Mouse (Mus musculus) layer of hippocampus, adult 11-12 months (tissue): ENCODE data around the gene Rspry1.
A peak's percentile ranks its signal among the peaks of the same experiment; 100 is the strongest.

Experiments used
- DNase-seq: peaks from one replicate; pipeline ENCODE4 v3.0.0; 2022; ENCODE audit warnings: low spot score

Rspry1 gene

DNA sequence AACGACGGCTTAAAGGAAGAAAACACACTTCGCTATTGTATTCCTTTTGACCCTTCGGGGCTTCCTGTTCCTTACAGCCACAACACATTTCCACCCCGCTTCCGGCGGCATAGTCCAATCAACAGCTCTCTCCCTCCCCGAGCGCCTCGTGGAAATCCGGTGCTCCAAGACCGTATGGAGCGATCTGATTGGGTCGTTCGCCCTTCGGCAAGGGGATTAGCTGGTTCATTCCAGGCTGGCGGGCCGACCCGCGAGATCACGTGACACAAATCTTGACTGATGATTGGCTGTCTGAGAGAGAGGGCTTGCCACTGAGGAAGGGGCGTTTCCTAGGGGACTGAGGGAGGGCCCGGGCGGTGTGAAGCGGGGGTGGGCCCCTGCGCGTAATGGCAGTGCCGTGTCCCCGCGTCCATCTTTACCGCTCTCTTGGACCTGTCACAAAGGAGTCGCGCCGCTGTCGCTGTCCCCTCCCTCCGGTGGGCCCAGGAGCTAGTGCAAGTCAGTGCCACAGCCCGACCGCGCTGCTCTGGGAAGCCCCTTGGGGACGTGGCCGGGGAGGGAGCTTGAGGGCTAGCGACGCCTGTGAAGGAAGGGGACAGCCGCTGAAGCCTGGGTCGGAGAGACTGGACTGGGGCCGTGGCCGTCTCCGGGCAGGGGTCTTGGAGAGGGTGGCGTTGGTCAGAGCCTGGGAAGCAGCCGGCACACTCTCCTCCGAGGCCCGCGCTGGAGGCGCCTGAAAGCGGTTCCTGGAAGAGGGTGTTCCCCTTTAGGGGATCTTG is at the start of gene Rspry1, which contains the start of gene Fam192a:
Gene Rspry1 (plus strand): TSS at position 331 of the 779 bp plus-strand sequence.
Gene Fam192a (minus strand): TSS at position 391 of the 779 bp plus-strand sequence.
- DNase-seq = peak; percentile 100

GRCm38 (mm10) chr8:94552696-94553095 is 49.0 kb upstream of the Rspry1 start:
- DNase-seq = no peak

DNA sequence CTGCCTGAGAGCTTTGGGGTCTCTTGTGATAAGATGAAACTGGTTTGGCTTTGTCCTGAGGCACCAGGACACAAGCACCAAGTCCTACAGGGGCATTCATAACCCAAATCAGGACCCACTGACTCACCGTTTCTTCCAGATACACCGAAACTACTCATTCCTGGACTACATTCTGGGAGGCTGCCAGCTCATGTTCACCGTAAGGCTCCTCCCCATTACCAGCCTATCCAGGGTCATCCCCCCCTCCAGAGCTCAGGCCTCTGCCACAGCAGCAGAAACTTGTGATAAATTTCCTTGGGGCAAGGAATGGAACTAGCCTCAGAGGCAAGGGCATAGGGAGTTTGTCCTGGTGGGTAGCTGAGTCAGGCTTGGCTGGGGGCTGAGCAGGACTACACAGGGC is 44.5 kb upstream of the Rspry1 start:
- DNase-seq = no peak

DNA sequence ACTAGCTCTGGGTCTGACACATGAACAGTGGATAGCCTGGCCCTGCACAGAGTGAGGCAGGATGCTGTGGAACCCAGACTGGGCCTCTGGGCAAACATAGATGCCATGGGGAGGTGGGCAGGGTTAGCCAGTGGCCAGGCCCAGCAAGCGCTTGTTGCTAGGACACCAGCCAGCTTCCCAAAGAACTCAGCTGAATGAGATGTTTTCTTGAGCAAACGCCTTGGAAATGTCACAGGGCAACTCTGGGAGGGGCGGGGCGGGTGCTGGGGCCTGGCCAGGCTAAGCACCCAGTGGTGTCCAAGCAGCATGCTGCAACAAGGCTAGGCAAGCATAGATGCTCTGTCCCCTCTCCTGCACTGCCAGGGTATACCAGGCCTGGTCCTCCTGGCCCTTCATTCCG is 40.5 kb upstream of the Rspry1 start:
- peak; percentile 37 for DNase-seq

GRCm38 (mm10) chr8:94564421-94564820 is 37.3 kb upstream of the Rspry1 start:
- DNase-seq = no peak

DNA sequence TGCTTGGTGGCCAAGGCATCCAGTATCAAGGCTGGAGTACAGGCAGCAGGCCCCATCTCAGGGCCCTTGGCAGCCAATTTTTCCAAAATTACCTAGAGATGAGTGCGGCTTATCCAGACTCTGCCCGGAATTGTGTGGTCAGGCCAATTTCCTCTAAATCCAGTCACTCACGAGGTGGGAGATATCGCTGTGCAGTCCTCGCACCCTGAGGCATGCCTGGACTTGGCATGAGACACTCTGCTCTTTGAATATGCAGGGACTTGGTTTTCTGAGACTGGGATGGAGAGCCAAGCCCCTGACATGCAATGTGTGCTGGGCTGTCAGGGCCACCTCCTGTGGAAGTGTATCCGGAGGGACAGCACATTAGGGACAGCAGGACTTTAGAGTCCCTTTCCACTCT is 35.7 kb upstream of the Rspry1 start:
- DNase-seq = no peak

DNA sequence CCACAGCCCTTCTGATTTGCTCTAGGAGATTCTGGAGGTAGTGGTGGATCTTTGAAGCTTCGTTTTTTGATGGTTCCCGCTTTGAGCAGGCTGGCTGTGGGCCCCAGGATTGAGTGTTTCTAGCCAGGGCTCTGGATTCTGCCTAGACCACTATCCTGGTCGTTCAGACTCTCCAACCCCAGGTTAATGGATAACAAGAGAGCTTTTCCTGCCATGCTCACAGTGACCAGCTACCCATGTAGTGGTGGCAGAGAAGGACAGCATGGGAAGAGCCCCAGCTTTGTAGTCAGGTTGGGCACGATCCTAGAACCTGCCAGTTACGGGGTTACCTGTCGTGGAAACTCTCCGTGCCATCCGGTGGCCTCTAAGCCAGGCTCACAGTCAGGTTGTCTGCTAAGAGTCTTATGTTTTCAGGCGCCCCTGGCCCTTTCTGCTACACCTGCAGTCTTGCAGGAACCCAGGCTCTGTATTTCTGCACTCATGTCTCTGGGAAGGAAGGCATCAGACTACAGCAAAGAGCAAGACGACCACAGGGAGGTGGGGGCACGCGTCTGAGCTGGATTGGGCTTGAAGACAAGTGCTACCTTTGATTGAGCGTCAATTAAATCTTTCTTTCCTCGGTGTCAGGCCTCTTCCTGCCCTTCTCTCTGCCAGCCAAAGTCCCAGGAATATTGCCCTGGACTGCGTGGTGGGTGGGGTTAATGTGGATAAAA is 35.1 kb upstream of the Rspry1 start:
- no peak for DNase-seq

DNA sequence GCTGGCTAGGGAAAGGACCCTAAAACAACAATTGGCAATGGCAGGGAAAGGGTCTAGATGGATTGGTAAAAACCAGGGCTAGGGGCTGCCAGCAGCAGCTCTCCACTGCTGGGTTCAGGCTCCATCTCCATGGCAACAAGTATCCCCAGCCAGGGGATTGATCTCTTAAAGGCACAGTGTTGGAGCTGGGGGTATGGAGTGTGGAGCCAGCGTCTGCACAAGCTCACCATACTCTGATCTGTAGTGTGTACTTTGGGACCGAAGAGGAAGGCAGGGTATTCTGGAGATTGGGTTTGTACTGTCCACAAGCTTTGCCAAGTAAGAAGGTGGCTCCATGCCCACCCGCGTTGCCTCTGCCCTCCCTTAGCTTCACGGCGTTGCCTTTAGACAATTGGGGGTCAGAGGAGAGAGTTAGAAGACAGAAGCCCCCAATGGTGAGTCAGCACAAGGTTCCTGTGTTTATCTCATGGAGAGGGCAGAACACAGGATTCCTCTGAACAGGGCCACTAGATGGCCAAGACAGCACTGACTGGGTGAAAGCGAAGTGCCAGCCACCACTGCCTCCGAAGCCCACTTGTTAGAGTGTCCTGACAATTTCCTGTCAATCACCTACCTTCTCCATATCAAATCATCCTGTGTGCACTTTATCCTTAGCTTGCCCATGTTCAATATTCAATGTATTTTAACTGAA is 34.4 kb upstream of the Rspry1 start:
- DNase-seq = no peak

GRCm38 (mm10) chr8:94568098-94568497 is 33.6 kb upstream of the Rspry1 start:
- DNase-seq = no peak

GRCm38 (mm10) chr8:94569419-94569818 is 32.3 kb upstream of the Rspry1 start:
- no peak for DNase-seq

DNA sequence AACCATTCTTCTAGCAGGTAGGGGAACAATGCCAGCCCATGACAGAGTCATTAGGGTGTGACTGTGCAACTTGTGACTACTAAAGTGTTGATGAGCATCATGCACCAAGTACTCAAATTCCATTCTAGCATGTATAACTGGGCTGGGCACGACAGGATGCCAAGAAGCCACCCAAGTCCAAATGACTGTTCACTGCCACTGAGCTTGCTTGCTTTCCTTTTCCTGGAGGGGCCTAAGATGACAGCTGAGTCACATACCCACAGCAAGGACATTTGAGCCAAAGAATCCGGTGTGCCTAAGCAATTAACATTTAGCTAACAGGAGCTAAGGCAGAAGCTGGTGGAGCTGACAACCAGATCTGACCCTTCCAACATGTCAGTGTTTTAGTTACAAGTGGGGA is 29.8 kb upstream of the Rspry1 start:
- no peak for DNase-seq

- DNase-seq = peak; percentile 82
Observed at GRCm38 (mm10) chr8:94574159-94574907, 27.4 kb upstream of the Rspry1 start.

- no peak for DNase-seq
Observed at GRCm38 (mm10) chr8:94575148-94575547, 26.6 kb upstream of the Rspry1 start.

- no peak for DNase-seq
Observed at GRCm38 (mm10) chr8:94581820-94582483, 19.8 kb upstream of the Rspry1 start.

DNA sequence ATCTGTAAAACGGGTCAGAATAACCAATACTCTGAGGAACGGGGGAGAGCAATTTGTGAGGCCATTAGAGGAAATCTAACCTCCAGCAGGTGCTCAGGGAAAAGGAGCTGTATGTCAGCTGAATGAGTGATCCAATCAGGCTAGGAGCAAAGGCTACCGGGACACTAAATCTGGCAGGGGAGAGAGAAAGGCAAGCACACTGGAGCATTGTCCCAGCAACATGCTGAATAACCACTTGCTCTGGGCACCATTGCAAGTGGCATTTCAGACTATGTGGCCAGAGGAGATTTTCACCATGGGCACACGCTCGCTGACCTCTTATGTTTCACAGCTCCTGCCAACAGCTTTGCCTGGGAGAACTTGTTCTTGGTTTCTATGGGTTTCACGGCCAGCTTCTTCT is 19.2 kb upstream of the Rspry1 start:
- no peak for DNase-seq

DNA sequence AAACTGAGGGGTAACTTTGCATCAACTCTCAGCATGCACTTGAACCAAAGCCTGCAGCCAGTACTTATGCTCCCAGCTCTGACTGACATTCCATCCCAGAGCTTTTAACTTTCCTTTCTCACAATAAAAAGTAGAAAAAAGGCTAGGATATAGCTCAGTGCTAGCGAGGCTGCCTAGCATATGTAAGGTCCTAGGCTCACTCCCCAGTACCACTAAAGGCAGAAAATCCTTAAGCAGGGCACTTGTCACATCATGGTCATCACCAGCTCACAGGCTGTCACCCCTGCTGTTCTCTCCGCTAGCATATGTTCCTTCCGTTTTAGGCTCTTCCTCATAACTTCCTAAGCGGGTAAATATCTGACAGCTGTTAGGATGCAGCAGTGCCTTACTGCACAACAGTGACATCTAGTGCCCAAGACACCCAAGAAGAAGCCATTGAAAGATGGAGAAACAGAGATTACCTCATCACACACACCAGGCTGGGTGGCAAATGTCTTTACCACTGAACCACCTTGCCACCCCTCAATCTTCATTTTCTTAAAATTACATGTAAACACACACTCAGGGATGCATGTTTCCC is 17.4 kb upstream of the Rspry1 start:
- DNase-seq = peak; percentile 69

DNA sequence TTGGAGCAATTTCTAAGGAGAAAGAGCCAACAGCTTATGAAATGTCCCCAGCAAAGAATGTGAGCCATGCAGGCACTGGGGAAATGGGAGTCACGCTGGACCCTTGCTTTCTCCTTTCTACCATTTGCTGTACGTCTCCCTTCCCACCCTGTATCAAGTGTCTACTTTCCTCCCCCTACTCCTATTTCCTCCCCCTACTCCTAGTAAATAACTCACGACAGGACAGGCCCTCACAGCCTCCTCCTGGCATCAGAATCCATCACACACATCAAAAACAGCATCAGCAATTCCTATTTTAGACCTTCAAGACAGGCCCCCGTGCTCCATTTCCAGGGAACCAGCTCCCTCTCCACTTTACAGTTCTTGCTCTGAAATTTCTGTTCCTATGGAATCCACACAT is 10.0 kb upstream of the Rspry1 start:
- no peak for DNase-seq

DNA sequence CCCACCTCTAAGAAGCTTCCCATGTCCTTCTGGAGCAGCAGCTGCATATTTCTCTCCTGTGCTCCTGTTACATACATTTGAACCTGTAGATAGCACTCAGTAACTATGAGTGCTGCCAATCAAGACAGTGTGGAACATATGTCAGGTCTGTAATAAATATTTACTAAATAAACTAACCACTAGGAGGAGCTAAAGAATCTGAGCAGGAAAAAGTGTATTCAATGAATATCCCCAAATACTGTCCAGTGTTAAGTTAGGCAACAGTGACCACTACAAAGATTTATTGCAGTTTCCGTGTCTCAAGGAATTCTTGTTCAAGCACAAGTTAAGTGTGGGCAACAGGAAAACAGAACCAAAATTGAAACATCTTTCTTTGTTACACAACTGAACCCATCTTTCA is 7.5 kb upstream of the Rspry1 start:
- no peak for DNase-seq

DNA sequence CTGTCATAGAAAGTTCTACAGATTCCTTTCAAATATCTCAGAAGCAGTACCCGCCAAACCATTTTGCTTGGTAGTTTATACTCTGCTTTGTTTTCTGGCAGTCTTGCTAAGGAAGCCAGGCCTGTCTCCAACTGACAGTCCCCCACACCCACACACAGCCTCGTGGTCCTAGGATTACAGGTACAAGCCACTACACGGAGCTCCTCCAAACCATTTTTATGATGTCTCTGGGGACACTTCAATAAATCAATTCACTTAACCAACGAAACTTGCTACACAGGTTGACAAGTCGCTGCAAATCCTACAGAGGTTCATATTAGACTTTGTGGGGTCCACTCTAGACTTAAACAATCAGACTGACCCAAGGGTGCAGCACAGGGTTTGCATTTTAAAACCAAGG is 1.3 kb upstream of the Rspry1 start:
- no peak for DNase-seq

DNA sequence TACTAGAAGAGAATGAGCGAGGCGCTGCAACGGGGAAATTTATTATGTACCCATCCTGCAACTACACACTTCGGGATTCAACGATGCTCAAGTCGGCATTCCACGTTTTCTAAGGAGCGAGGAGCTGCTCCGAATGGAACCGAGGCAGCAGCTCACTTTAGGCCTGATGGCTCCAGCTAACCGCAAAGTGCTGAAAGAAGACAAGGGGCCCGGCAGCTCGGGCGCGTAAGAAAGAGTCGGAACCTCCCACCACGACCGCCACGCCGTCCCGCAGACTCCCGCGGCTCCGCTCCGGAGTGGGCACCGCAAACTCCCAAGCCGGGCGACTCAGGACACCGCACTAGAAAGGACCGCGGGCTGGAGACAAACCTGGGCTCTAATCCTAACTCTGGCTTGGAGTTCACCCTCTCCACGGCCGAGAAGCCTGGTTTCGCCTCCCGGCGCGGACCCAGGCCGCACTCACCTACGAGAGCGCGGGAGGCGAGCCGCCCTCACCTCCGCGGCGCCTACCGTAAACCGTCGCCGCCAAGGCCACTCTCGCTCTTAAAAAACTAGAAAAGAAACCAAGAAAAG is 617 bp upstream of the Rspry1 start:
- DNase-seq = peak; percentile 22
